Mouse (Mus musculus): ENCODE data around the gene Ank. TPM values are rescaled to one million over a fixed set of nuclear protein-coding genes. Genes with fewer than 3 reads are reported as not detected.

Gene Ank
- total RNA-seq, 2 experiments from 2014 or later, result 165 to 172 TPM

DNA sequence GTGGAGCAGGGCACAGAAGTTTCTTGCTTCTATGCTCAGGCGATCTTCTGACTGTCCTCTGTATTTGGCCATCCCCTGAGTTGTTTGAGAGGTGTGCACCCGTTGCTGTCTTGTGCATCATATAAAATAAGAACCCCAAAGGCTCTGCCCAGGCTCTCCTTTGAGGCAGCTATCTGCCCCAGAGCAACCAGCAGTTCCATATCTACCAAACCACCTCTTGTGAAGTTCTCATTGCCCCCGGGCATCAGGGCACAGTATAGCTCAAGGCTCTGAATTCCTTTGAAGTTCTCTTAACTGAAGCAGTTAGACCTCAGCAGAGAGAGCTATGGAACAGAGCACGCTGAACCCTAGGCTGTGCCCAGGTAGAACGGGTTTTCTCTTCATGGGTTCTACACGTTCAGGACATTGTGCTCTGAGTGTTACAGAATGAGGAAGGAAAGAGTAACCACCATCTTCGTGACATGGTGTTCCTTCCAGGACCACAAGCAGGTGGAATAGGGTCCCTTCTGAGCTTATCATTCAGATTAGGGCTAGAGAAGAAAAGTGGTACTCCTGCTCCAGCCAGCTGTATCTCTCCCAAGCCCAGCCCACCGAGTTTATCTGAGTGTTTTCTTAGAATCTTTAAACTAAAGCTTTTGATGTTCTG, 25.1 kb downstream of the Ank start:
- DNase-seq (ENCODE audit: extremely low spot score in 1 of 2, low spot score in 2 of 2), result no peak
- intact Hi-C loops (cut with DNase I), result no loop called here

DNA sequence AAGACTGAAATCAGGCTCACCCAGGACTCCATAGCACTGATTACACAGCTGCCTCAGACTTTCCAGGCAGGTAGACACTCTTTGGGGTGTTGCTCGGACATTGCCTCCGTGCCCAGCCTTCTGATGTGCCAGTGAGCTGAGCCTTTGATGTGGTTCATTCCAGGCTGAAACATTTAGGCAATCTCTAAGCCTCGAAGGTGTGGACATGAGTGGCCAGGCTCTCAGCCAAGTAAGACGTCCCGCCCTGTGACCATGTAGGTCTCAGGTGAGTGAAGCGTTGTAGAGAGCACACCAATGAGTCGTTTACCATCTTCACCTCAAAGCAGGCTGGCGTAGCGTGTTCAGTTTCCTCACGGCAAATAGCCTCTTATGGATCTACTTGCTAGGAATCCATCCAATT, 25.7 kb downstream of the Ank start:
- intact Hi-C loops (cut with DNase I), result no loop called here
- DNase-seq (ENCODE audit: extremely low spot score in 1 of 2, low spot score in 2 of 2), result no peak

DNA sequence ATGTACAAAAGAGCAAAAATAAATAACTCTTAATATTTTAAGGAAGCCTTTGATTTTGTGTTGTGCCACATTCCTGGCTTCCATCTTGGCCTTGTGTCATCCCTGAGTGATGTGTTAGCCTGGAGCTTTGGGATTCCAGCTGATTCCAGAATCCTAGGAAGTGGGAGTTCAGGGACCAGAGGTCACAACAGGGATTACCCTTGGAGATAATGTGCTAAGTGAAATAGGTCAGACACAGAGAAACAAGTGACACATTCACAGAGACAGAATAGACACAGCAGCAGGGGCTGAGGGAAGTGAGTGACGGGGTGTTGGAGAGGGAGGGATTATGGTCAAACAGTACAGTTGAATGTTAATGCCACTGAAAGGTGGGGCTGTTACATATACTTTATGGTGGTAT, 26.3 kb downstream of the Ank start:
- DNase-seq (ENCODE audit: extremely low spot score in 1 of 2, low spot score in 2 of 2), result no peak
- intact Hi-C loops (cut with DNase I), result no loop called here

DNA sequence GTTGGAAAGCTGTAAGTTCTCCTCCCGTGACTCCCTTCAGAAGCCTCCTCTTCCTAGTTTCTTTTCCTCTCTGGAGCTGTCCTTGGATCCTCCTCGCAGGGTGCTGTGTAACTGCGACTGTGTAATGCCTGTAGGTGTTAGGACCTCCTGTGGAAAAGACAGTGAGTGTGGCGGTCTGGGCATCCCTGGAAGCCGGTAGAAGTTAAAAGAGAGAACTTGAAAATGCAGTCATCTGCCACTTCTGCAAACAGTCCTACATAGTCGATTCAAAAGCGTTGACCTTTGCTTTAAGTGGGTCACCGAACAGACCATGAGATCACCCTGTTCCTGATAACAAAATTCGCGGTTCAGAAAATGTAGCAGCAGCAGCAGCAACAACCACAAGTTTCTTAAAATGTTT, 27.0 kb downstream of the Ank start:
- DNase-seq (ENCODE audit: extremely low spot score in 1 of 2, low spot score in 2 of 2), result no peak
- intact Hi-C loops (cut with DNase I), result no loop called here

DNA sequence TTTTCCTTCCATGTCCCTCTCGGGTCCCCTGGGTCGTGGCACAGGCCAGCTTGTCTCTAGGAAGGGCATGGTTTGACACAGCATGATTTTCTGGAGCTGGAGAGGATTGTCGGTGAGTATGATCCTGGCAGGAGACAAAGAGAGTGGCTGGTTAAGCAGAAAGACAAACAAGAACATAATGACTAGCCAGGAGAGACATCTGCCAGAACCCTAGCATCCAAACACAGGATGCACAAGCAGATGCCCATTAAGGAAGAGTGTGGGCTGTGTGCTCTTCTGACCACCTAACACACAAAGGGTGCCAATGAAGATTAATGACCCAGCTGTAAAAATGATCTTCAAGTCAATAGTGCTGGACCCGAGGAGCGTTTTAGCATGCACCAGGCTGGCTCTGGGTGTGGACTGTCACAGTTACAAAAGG, 29.5 kb downstream of the Ank start:
- no peak for DNase-seq (ENCODE audit: extremely low spot score in 1 of 2, low spot score in 2 of 2)
- intact Hi-C loops (cut with DNase I), result no loop called here

DNA sequence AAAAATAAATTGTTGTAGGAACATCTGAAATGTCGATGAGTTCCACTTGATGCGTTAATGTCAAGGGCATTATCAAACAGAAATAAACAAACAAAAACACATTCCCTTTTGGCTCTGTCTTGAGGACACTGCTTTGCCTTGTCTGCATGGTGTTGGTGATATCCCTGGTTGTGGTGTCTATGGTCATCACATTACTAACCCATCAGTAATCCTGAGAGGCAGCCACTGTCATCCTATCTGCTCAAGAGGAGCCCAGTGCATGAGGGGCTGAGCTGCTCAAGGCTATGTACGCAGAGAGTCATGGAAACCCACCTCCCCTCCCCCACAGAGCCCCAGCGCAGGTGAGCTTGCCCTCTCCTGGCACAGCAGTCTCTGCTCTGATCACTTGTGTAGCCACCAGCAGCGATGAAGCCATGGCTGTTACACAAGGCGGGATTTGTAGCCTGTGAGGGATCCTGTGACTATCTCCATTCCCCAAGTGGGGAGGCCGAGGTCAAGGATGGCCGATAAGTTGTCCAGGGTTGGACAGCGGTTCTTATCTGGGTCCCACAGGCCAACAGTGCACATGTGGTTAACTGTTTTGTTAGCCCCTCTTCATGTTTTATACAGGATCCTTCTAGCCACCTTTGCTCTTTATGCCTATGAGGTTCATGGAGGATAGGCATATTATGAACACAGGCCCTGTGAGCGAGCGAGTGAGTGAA, 30.3 kb downstream of the Ank start:
- intact Hi-C loops (cut with DNase I), result no loop called here
- no peak for DNase-seq (ENCODE audit: extremely low spot score in 1 of 2, low spot score in 2 of 2)

GRCm38 (mm10) chr15:27497300-27497997, 31.0 kb downstream of the Ank start:
- intact Hi-C loops (cut with DNase I), result no loop called here
- DNase-seq (ENCODE audit: extremely low spot score in 1 of 2, low spot score in 2 of 2), result no peak

DNA sequence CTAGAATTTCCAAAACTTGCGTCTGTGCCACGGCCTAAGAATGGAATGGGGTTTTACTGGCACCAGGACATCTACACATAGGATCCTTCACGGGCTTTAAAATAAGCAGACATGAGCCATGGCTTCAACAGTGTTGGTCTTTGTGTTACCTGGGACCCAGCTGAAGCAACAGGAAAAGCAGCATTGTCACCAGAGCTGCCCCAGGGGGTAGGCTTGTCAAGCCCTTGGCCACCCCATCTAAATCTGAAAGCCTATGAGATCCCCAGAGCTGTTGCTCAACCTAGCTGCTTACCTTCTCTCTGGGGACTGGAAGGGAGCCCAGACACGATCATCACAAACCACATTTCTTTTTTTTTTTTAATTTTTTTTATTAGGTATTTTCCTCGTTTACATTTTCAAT, 31.6 kb downstream of the Ank start:
- intact Hi-C loops (cut with DNase I), result no loop called here
- no peak for DNase-seq (ENCODE audit: extremely low spot score in 1 of 2, low spot score in 2 of 2)

GRCm38 (mm10) chr15:27500390-27500789, 33.9 kb downstream of the Ank start:
- no peak for DNase-seq (ENCODE audit: extremely low spot score in 1 of 2, low spot score in 2 of 2)
- intact Hi-C loops (cut with DNase I), result no loop called here

DNA sequence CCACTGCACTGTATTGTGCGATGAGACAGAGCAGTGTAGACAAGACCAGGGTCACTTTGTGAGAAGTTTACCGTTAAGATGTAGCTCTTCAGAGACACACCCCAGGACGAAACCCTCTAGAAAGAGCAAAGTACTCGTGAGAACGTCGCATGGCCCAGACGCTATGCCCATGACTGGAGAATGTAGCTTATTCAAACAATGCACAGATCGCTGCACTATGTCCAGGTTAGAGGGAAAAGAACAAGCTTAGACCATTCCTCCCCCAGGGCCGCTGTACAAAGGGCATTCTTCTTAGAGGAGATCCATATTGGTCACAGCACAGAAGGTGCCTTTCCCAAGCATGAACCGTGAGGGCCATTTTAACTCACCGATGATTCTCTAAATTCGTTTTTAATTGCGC, 35.9 kb downstream of the Ank start:
- intact Hi-C loops (cut with DNase I), result no loop called here

GRCm38 (mm10) chr15:27503221-27503620, 36.7 kb downstream of the Ank start:
- DNase-seq (ENCODE audit: extremely low spot score in 1 of 2, low spot score in 2 of 2), result peak; percentile 73 to 74
- intact Hi-C loops (cut with DNase I), result no loop called here

More for the DNA sequence above, 35.9 kb downstream of the Ank start:
- DNase-seq (ENCODE audit: extremely low spot score in 1 of 2, low spot score in 2 of 2), result no peak

DNA sequence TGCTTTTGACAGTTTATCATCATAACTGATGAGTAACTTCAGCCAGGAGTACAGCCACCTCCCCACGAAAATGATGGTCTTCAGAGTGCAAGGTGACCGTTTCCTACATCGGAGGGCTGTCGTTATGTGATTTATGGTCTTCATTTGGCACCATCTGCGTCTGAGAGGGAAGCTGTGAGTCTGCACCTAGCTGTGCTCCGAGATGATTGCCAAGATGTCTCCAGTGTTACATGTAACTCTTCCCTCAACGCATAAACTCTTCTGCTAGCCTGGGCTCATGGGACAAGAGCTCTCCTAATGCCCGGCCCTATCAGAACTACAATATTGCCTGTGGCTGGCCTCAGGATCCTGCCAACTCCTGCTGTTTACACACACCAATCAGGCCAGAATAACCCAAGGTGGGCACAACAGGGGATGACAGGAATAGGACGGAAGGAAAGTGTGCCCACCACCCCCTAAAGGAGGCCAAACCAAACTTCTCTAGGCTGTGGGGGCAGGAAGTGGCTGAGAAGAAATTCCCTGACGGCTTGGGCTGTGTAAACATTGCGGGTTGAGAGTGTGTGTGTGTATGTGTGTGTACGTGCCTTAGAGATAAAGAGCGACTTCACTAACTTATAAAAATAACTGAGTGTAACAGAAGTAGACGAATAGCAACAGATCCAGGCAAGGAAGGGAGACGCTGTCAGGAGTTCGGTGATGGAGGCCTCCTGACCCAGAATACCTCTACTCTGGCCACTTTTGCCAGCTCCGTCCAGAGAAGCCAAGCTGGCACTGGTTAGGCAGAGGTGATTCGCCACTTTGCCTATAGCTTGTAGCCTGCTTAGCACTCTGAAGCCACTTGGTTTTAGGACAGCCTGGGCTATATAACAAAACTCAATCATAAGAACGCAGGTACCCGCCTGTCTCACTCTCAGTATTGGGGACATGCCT, 37.6 kb downstream of the Ank start:
- DNase-seq (ENCODE audit: extremely low spot score in 1 of 2, low spot score in 2 of 2), result no peak
- intact Hi-C loops (cut with DNase I), result no loop called here

DNA sequence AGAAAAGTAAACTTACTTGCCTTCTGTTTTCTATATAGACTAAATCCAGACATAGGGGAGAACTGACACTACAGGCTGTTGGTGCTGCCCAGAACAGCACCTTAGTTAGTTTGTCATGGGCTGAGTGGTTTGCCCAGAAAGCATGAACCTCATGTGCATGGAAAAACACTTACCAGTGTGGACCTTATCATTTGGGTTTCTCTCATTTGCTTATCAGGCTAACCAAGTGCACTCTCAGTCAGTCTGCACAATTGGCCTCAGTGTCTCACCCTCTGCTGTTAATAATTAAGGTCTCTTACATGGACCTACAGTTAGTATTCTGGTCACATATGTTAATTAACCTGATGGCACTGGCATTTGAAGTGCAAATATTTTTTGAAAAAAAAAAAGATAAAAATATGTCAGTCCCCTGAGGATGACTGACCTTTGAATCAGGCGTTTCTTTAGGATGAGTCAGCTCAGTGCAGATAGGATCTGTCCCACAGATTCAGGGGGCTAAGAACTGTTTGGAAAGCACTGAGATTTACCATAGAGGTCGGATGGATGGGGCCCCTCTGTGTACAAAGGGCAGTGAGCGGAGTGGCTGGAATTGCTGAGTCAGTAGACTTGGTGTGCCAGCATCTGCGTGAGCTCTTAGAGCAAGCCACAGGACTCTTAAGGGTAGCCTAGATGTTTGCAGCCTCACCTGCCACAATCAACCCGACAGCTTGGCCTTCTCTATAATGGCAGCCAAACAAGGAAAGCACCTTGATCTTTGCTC, 39.8 kb downstream of the Ank start:
- DNase-seq (ENCODE audit: extremely low spot score in 1 of 2, low spot score in 2 of 2), result no peak
- intact Hi-C loops (cut with DNase I), result no loop called here

DNA sequence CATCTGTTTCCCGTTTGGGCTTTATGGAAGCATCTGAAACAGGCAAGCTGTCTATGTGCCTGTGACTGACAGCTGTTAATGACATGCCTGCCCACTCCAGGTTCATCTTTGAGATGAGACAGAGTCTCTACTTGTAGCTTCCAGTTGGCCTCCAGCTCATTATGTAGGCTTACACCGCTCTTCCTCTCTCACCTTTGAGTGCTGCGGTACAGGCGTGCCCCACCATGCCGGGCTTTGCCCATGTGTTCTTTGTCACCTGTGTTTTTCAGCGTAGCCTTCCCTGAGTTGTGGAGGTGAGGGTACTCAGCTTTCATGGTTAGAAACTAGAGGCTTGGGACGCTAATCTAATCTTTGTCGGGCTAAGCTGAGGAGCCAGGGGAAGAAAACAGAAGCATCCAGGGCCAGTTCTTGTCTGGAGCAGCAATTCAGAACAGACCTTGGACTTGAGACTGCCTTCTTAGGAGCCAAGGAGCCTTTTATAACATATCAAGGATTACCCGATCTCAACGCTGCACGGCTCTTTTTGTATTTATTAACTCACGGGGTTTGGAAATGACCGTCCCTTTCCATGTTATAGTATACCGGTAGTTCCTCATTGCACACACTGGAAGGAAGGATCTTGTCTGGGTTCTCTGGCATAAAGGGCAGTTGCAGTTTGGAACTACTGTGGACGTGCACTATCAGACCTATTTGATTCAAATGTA, 40.6 kb downstream of the Ank start:
- no peak for DNase-seq (ENCODE audit: extremely low spot score in 1 of 2, low spot score in 2 of 2)
- intact Hi-C loops (cut with DNase I), result no loop called here

DNA sequence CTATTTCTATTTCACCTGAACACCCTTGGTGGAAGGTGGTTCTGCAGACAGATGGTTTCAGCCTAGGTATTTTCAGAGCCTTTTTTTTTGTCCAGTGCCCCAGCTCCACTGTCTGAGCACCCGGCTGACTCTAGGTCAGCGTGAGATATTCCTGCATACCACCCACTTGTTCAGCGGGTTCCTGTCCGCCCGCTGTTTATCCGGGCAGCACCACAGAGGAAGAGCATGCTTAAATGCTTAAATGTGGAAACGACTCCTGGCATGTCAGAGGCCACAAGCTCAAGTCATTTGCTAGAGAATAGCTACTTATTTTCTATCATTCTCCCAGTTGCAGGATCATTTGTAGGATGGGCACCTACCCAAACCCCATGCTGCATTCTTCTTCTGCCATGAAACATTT, 41.7 kb downstream of the Ank start:
- no peak for DNase-seq (ENCODE audit: extremely low spot score in 1 of 2, low spot score in 2 of 2)
- intact Hi-C loops (cut with DNase I), result no loop called here

- intact Hi-C loops (cut with DNase I), result no loop called here
- peak in 1 of 2 experiments; percentile 45 for DNase-seq (ENCODE audit: extremely low spot score in 1 of 2, low spot score in 2 of 2)
Measured at GRCm38 (mm10) chr15:27508982-27509381, 42.5 kb downstream of the Ank start.

DNA sequence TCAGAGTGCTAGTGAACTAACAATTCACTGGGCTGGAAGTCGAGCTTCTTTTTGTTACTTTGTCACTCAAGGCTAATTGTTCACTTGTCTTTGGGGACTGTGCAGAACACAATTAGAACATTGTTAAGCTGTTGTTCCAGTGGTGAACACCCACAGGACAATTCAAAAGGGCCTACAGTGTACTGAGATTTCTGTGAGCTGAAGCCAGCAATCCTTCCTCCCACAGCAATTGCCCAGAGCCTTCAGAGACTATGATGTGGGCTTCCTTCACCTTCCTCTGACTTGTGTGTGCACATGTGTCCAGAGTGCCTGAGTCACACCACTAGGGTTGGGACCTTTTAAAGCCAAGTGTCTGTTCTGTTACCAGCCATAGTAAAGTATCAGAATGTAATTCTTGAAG, 50.5 kb downstream of the Ank start:
- DNase-seq (ENCODE audit: extremely low spot score in 1 of 2, low spot score in 2 of 2), result no peak
- intact Hi-C loops (cut with DNase I), result no loop called here

GRCm38 (mm10) chr15:27518026-27518425, 51.5 kb downstream of the Ank start:
- no peak for DNase-seq (ENCODE audit: extremely low spot score in 1 of 2, low spot score in 2 of 2)
- intact Hi-C loops (cut with DNase I), result no loop called here

Measured in left cerebral cortex, postnatal 10 days (tissue).